Mouse (Mus musculus) myocyte (in vitro differentiated cells): ENCODE results near the gene Ccndbp1. TPM values are rescaled to one million over a fixed set of nuclear protein-coding genes. Genes with fewer than 3 reads are reported as not detected.

Source experiments
- H3K27me3 ChIP-seq: one replicate; pipeline ENCODE4 v1.6.1; 2011; ENCODE audit not compliant: control insufficient read depth, insufficient read depth, insufficient read length
- H3K36me3 ChIP-seq: one replicate; pipeline ENCODE4 v1.6.1; 2011; ENCODE audit not compliant: control insufficient read depth, insufficient read depth
- H3K4me2 ChIP-seq: one replicate; pipeline ENCODE4 v1.6.1; 2011; ENCODE audit warnings: low read depth, control low read depth
- H3K4me3 ChIP-seq: one replicate; pipeline ENCODE4 v1.5.1; 2011; ENCODE audit warnings: mild to moderate bottlenecking, control low read depth, moderate library complexity
- H3K79me2 ChIP-seq: one replicate; pipeline ENCODE4 v1.6.1; 2011; ENCODE audit not compliant: control insufficient read depth, insufficient read depth
- H3ac ChIP-seq: one replicate; pipeline ENCODE4 v1.6.1; 2011; ENCODE audit not compliant: control insufficient read depth, insufficient read length
- CEBPB ChIP-seq: IDR thresholded peaks from 2 replicates; pipeline ENCODE4 v1.6.1; 2011; ENCODE audit warnings: mild to moderate bottlenecking, moderate library complexity; ENCODE audit not compliant: poor library complexity, insufficient read depth, severe bottlenecking
- E2F4 ChIP-seq: IDR thresholded peaks from one replicate; pipeline ENCODE4 v1.6.1; 2011; ENCODE audit warnings: mild to moderate bottlenecking, control low read depth, moderate library complexity; ENCODE audit not compliant: insufficient read depth
- MAX ChIP-seq: IDR thresholded peaks from one replicate; pipeline ENCODE4 v1.6.1; 2011; ENCODE audit warnings: low read depth, mild to moderate bottlenecking, control low read depth
- MYOD1 ChIP-seq, 3 experiments: IDR thresholded peaks; one replicate each; pipeline ENCODE4 v1.6.1; 2011; ENCODE audit warnings: control low read depth in 2 of 3, low read depth in 2 of 3, mild to moderate bottlenecking in 2 of 3, moderate library complexity in 1 of 3; ENCODE audit not compliant: insufficient read length in 2 of 3, control insufficient read depth in 1 of 3
- MYOG ChIP-seq, 3 experiments: IDR thresholded peaks; one replicate each; pipeline ENCODE4 v1.6.1; 2011; ENCODE audit warnings: control low read depth in 2 of 3, low read depth in 2 of 3, mild to moderate bottlenecking in 2 of 3; ENCODE audit not compliant: insufficient read length in 2 of 3, control insufficient read depth in 1 of 3, insufficient read depth in 1 of 3
- POLR2A ChIP-seq: IDR thresholded peaks from one replicate; pipeline ENCODE4 v1.6.1; 2011; ENCODE audit warnings: low read depth, mild to moderate bottlenecking, control low read depth, moderate library complexity; ENCODE audit not compliant: insufficient read length
- POLR2AphosphoS2 ChIP-seq: IDR thresholded peaks from one replicate; pipeline ENCODE4 v1.6.1; 2011; ENCODE audit warnings: low read depth, control low read depth; ENCODE audit not compliant: insufficient read length
- REST ChIP-seq: IDR thresholded peaks from one replicate; pipeline ENCODE4 v1.6.1; 2011; ENCODE audit warnings: mild to moderate bottlenecking, control low read depth, moderate library complexity; ENCODE audit not compliant: insufficient read depth, insufficient read length
- SRF ChIP-seq: IDR thresholded peaks from one replicate; pipeline ENCODE4 v1.6.1; 2011; ENCODE audit warnings: low read depth; ENCODE audit not compliant: control insufficient read depth, insufficient read length
- TCF12 ChIP-seq: IDR thresholded peaks from one replicate; pipeline ENCODE4 v1.6.1; 2011; ENCODE audit warnings: mild to moderate bottlenecking, control low read depth; ENCODE audit not compliant: poor library complexity, insufficient read depth, severe bottlenecking
- TCF3 ChIP-seq: IDR thresholded peaks from one replicate; pipeline ENCODE4 v1.6.1; 2011; ENCODE audit warnings: low read depth, control low read depth; ENCODE audit not compliant: insufficient read length
- USF1 ChIP-seq: IDR thresholded peaks from one replicate; pipeline ENCODE4 v1.6.1; 2011; ENCODE audit warnings: low read depth, mild to moderate bottlenecking, control low read depth, moderate library complexity
- polyA plus RNA-seq: library from polyadenylated mRNA; unstranded; fragments of >200 nt; fragmentation: generic; extraction: Trizol; gene quantifications from one replicate; pipeline ENCODE4 v1.2.1, GENCODE M21; 2012; ENCODE audit warnings: missing spikeins

The Ccndbp1 gene
- polyA plus RNA-seq = 48.4 TPM

DNA sequence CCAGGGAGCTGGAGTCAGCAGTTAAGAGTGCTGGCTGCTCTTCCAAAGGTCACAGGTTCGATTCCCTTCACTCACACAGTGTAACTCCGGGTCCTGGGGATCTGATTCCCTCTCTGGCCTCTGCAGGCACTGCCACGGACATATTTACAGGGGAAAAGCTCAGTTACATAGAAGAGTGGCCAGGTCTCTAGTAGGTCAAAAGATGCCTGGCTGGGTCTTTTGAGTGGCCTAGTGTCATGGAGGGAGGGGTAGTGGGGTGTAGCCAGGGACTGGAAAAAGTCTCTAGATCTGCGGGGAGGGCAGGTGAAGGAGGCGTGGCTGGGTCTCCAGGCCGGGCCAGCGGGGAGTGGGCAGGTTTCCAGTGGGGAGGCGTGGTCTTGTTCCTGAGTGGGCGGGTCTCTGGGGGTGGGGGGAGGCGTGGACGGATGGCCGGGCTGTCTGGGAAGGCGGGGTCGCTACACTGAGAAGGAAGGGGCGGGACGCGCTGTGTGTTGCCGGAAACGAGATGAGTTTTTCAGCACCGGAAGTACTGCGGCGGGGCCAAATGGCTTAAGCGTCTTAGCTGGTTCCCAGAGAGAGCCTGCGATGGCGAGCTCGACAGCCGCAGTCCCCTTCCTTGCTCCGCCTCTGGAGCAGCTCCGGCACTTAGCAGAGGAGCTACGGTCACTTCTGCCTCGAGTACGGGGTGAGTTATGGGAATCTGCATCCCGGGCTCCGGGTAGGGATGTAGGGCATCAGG lies at the start of gene Ccndbp1:
Gene Ccndbp1, plus strand, starts transcription at position 479 of the 739 bp plus-strand sequence.
- TF ChIP-seq MAX = no peak
- peak; percentile 60 for TF ChIP-seq POLR2A
- no peaks in the 10 kb centered on the region for H3K79me2 ChIP-seq
- no peak within 1 kb of the TSS for H3ac ChIP-seq
- H3K4me2 ChIP-seq = peak within 1 kb of the TSS; percentile 93
- H3K27me3 ChIP-seq = no peaks in the 10 kb centered on the region
- peak within 1 kb of the TSS; percentile 74 for H3K4me3 ChIP-seq
- no peaks in the 10 kb centered on the region for H3K36me3 ChIP-seq

- no peak overlapping the region for H3K4me3 ChIP-seq
- no peaks in the 10 kb centered on the region for H3K27me3 ChIP-seq
- H3K79me2 ChIP-seq = peaks cover 34% of the 10 kb centered on the region
- TF ChIP-seq TCF3 = no peak
- peak; percentile 58; the same call in 1 of the 2 replicates for TF ChIP-seq CEBPB
- H3K4me2 ChIP-seq = no peak overlapping the region
- peaks cover 6% of the 10 kb centered on the region for H3K36me3 ChIP-seq
- H3ac ChIP-seq = no peak overlapping the region
Measured at GRCm38 (mm10) chr2:120959363-120959762, 48.8 kb upstream of the Ccndbp1 start.

GRCm38 (mm10) chr2:120959827-120960226 lies 48.4 kb upstream of the Ccndbp1 start:
- no peak overlapping the region for H3ac ChIP-seq
- H3K4me2 ChIP-seq = no peak overlapping the region
- peaks cover 6% of the 10 kb centered on the region for H3K36me3 ChIP-seq
- TF ChIP-seq POLR2A (no peak), USF1 (no peak), REST (no peak), TCF12 (no peak), TCF3 (no peak), CEBPB (no peak), MAX (no peak)
- no peaks in the 10 kb centered on the region for H3K27me3 ChIP-seq
- peaks cover 36% of the 10 kb centered on the region for H3K79me2 ChIP-seq
- no peak overlapping the region for H3K4me3 ChIP-seq

DNA sequence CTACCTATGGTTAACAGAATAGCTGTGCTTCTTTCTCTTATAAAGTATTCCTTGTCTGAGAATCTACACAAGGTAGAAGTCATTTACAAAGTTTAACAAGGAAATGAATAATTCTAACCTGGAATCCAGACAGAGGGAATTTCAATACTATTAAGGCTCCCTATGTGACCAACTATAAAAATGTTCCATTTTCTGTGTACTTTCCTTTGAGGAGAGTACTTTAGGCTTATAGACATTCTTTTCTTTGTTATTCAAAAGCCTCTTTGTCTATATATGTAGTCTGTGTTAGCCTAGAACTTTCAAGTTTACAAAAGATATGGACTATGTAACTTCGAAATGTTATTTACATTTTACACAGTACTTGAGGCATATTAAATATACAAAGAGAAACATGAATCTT lies 47.9 kb upstream of the Ccndbp1 start:
- no peaks in the 10 kb centered on the region for H3K27me3 ChIP-seq
- no peak overlapping the region for H3ac ChIP-seq
- no peak overlapping the region for H3K4me3 ChIP-seq
- no peak overlapping the region for H3K4me2 ChIP-seq
- TF ChIP-seq CEBPB (no peak), MYOD1 (IDR thresholded peaks at IDR 0.05; ENCODE audit: control insufficient read depth in 1 of 3, insufficient read length in 2 of 3, low read depth in 2 of 3) (no peak), E2F4 (no peak), REST (no peak), MYOG (IDR thresholded peaks at IDR 0.05; ENCODE audit: control insufficient read depth in 1 of 3, insufficient read depth in 1 of 3, insufficient read length in 2 of 3, low read depth in 2 of 3) (no peak), POLR2AphosphoS2 (no peak), TCF3 (no peak), POLR2A (no peak), MAX (no peak), TCF12 (no peak)
- peaks cover 40% of the 10 kb centered on the region for H3K79me2 ChIP-seq
- peaks cover 6% of the 10 kb centered on the region for H3K36me3 ChIP-seq

GRCm38 (mm10) chr2:120963110-120963509 lies 45.1 kb upstream of the Ccndbp1 start:
- Histone ChIP-seq H3K36me3 (peaks cover 6% of the 10 kb centered on the region), H3K4me2 (no peak overlapping the region), H3K27me3 (no peaks in the 10 kb centered on the region), H3K79me2 (peaks cover 56% of the 10 kb centered on the region), H3K4me3 (no peak overlapping the region), H3ac (no peak overlapping the region)
- TF ChIP-seq TCF12 = no peak
- TF ChIP-seq MAX = no peak
- TF ChIP-seq MYOD1 (IDR thresholded peaks at IDR 0.05; ENCODE audit: control insufficient read depth in 1 of 3, insufficient read length in 2 of 3, low read depth in 2 of 3) = no peak
- no peak for TF ChIP-seq POLR2AphosphoS2
- no peak for TF ChIP-seq SRF
- TF ChIP-seq CEBPB = no peak
- no peak for TF ChIP-seq E2F4
- TF ChIP-seq REST = no peak
- TF ChIP-seq USF1 = no peak
- no peak for TF ChIP-seq POLR2A
- TF ChIP-seq MYOG (IDR thresholded peaks at IDR 0.05; ENCODE audit: control insufficient read depth in 1 of 3, insufficient read depth in 1 of 3, insufficient read length in 2 of 3, low read depth in 2 of 3) = no peak
- no peak for TF ChIP-seq TCF3
